Mouse (Mus musculus): ENCODE measurements around the gene Jam2. TPM values are rescaled to one million over a fixed set of nuclear protein-coding genes. Genes with fewer than 3 reads are reported as not detected.

Gene Jam2
- polyA plus RNA-seq, 1 experiment, result 6.1 TPM

GRCm38 (mm10) chr16:84804866-84805265 lies 30.9 kb downstream of the Jam2 start:
- DNase-seq, result peak; percentile 71
- Histone ChIP-seq H3K27me3 (replicated peaks; ENCODE audit: control insufficient read depth, insufficient read depth, low read length) (no peaks in the 10 kb centered on the region), H3K4me3 (ENCODE audit: insufficient read depth, low read depth, low read length) (no peak overlapping the region), H3K36me3 (ENCODE audit: control insufficient read depth, insufficient read depth, low read length) (no peaks in the 10 kb centered on the region), H3K4me1 (ENCODE audit: control insufficient read depth, insufficient read depth, low read length) (no peaks in the 10 kb centered on the region), H3K27ac (ENCODE audit: insufficient read depth, low read depth, low read length) (no peak overlapping the region)
- WGBS, result 58% methylated on average over 5 of the region's 5 CpGs
- TF ChIP-seq POLR2A (IDR thresholded peaks at IDR 0.05; ENCODE audit: low read depth, low read length), result no peak
- no peak for TF ChIP-seq CTCF (conservative IDR thresholded peaks at IDR 0.05; ENCODE audit: insufficient read depth, insufficient read length, low read depth, low read length)

- Histone ChIP-seq H3K27ac (ENCODE audit: insufficient read depth, low read depth, low read length) (no peak overlapping the region), H3K4me1 (ENCODE audit: control insufficient read depth, insufficient read depth, low read length) (no peaks in the 10 kb centered on the region), H3K36me3 (ENCODE audit: control insufficient read depth, insufficient read depth, low read length) (no peaks in the 10 kb centered on the region), H3K4me3 (ENCODE audit: insufficient read depth, low read depth, low read length) (no peak overlapping the region), H3K27me3 (replicated peaks; ENCODE audit: control insufficient read depth, insufficient read depth, low read length) (no peaks in the 10 kb centered on the region)
- TF ChIP-seq POLR2A (IDR thresholded peaks at IDR 0.05; ENCODE audit: low read depth, low read length), result no peak
- no peak for TF ChIP-seq CTCF (conservative IDR thresholded peaks at IDR 0.05; ENCODE audit: insufficient read depth, insufficient read length, low read depth, low read length)
- WGBS, result 90% methylated on average over 3 of the region's 3 CpGs
- no peak for DNase-seq
These were observed 32.3 kb downstream of the Jam2 start for GRCm38 (mm10) chr16:84806175-84806574.

- no peaks in the 10 kb centered on the region for H3K27me3 ChIP-seq (replicated peaks; ENCODE audit: control insufficient read depth, insufficient read depth, low read length)
- 94% methylated on average over 7 of the region's 7 CpGs for WGBS
- no peak for TF ChIP-seq POLR2A (IDR thresholded peaks at IDR 0.05; ENCODE audit: low read depth, low read length)
- TF ChIP-seq CTCF (conservative IDR thresholded peaks at IDR 0.05; ENCODE audit: insufficient read depth, insufficient read length, low read depth, low read length), result no peak
- H3K36me3 ChIP-seq (ENCODE audit: control insufficient read depth, insufficient read depth, low read length), result no peaks in the 10 kb centered on the region
- H3K4me1 ChIP-seq (ENCODE audit: control insufficient read depth, insufficient read depth, low read length), result no peaks in the 10 kb centered on the region
- no peak overlapping the region for H3K4me3 ChIP-seq (ENCODE audit: insufficient read depth, low read depth, low read length)
- DNase-seq, result no peak
- H3K27ac ChIP-seq (ENCODE audit: insufficient read depth, low read depth, low read length), result no peak overlapping the region
These were observed 34.0 kb downstream of the Jam2 start for GRCm38 (mm10) chr16:84807874-84808273.

GRCm38 (mm10) chr16:84810254-84810653 lies 36.3 kb downstream of the Jam2 start:
- no peaks in the 10 kb centered on the region for H3K27me3 ChIP-seq (replicated peaks; ENCODE audit: control insufficient read depth, insufficient read depth, low read length)
- peak; percentile 29 for DNase-seq
- no peak overlapping the region for H3K4me3 ChIP-seq (ENCODE audit: insufficient read depth, low read depth, low read length)
- no peaks in the 10 kb centered on the region for H3K36me3 ChIP-seq (ENCODE audit: control insufficient read depth, insufficient read depth, low read length)
- WGBS, result 83% methylated on average over 1 of the region's 1 CpGs
- no peaks in the 10 kb centered on the region for H3K4me1 ChIP-seq (ENCODE audit: control insufficient read depth, insufficient read depth, low read length)
- H3K27ac ChIP-seq (ENCODE audit: insufficient read depth, low read depth, low read length), result no peak overlapping the region
- no peak for TF ChIP-seq POLR2A (IDR thresholded peaks at IDR 0.05; ENCODE audit: low read depth, low read length)
- no peak for TF ChIP-seq CTCF (conservative IDR thresholded peaks at IDR 0.05; ENCODE audit: insufficient read depth, insufficient read length, low read depth, low read length)

GRCm38 (mm10) chr16:84813852-84814251 lies 39.9 kb downstream of the Jam2 start:
- no peak for DNase-seq
- H3K27me3 ChIP-seq (replicated peaks; ENCODE audit: control insufficient read depth, insufficient read depth, low read length), result no peaks in the 10 kb centered on the region
- no peak for TF ChIP-seq CTCF (conservative IDR thresholded peaks at IDR 0.05; ENCODE audit: insufficient read depth, insufficient read length, low read depth, low read length)
- no peaks in the 10 kb centered on the region for H3K4me1 ChIP-seq (ENCODE audit: control insufficient read depth, insufficient read depth, low read length)
- no peaks in the 10 kb centered on the region for H3K36me3 ChIP-seq (ENCODE audit: control insufficient read depth, insufficient read depth, low read length)
- H3K4me3 ChIP-seq (ENCODE audit: insufficient read depth, low read depth, low read length), result no peak overlapping the region
- WGBS, result 83% methylated on average over 8 of the region's 8 CpGs
- H3K27ac ChIP-seq (ENCODE audit: insufficient read depth, low read depth, low read length), result no peak overlapping the region

GRCm38 (mm10) chr16:84814511-84814910 lies 40.6 kb downstream of the Jam2 start:
- H3K27me3 ChIP-seq (replicated peaks; ENCODE audit: control insufficient read depth, insufficient read depth, low read length), result no peaks in the 10 kb centered on the region
- TF ChIP-seq POLR2A (IDR thresholded peaks at IDR 0.05; ENCODE audit: low read depth, low read length) (no peak), CTCF (conservative IDR thresholded peaks at IDR 0.05; ENCODE audit: insufficient read depth, insufficient read length, low read depth, low read length) (no peak)
- H3K36me3 ChIP-seq (ENCODE audit: control insufficient read depth, insufficient read depth, low read length), result no peaks in the 10 kb centered on the region
- no peak overlapping the region for H3K4me3 ChIP-seq (ENCODE audit: insufficient read depth, low read depth, low read length)
- DNase-seq, result no peak
- 68% methylated on average over 8 of the region's 8 CpGs for WGBS
- H3K4me1 ChIP-seq (ENCODE audit: control insufficient read depth, insufficient read depth, low read length), result no peaks in the 10 kb centered on the region
- H3K27ac ChIP-seq (ENCODE audit: insufficient read depth, low read depth, low read length), result no peak overlapping the region

- TF ChIP-seq CTCF (conservative IDR thresholded peaks at IDR 0.05; ENCODE audit: insufficient read depth, insufficient read length, low read depth, low read length) (0 out of 2 replicates have a peak, but pooled peaks have one; percentile 6), POLR2A (IDR thresholded peaks at IDR 0.05; ENCODE audit: low read depth, low read length) (no peak)
These were observed 43.5 kb downstream of the Jam2 start for GRCm38 (mm10) chr16:84817423-84817822.

More at GRCm38 (mm10) chr16:84817423-84817822, 43.5 kb downstream of the Jam2 start:
- H3K27ac ChIP-seq (ENCODE audit: insufficient read depth, low read depth, low read length), result no peak overlapping the region
- peaks cover 3% of the 10 kb centered on the region; the same call in 1 of the 2 replicates for H3K36me3 ChIP-seq (ENCODE audit: control insufficient read depth, insufficient read depth, low read length)
- no peaks in the 10 kb centered on the region for H3K27me3 ChIP-seq (replicated peaks; ENCODE audit: control insufficient read depth, insufficient read depth, low read length)
- peak; percentile 64 for DNase-seq
- no peak overlapping the region for H3K4me3 ChIP-seq (ENCODE audit: insufficient read depth, low read depth, low read length)
- H3K4me1 ChIP-seq (ENCODE audit: control insufficient read depth, insufficient read depth, low read length), result no peaks in the 10 kb centered on the region
- 27% methylated on average over 7 of the region's 7 CpGs for WGBS
